Comparison of ENCODE assay signal across 14 mouse cellular contexts in genomic region chr9:74080241-74080640, GRCm38 (mm10). TPM values are rescaled to one million over a fixed set of nuclear protein-coding genes. Genes with fewer than 3 reads are reported as not detected.
A peak's percentile ranks its signal among the peaks of the same experiment; 100 is the strongest.
DNase-seq lines count a peak whose midpoint lies in the region; ATAC-seq and TF ChIP-seq lines count a peak whose summit lies in the region.
"Had no signal": no experiment of that assay in that cellular context is flagged by ENCODE, and none has a peak within 500 bp of the region (broad histone marks: within the 10 kb centered on the region; RNA-seq: fewer than 3 reads in every experiment).

No protein-coding gene starts in this region.

- H3K27me3 ChIP-seq in kidney, embryonic 16.5 days (ENCODE audit: insufficient read depth, low read length) = no peaks in the 10 kb centered on the region

- H3K4me2 ChIP-seq in kidney, embryonic 16.5 days (replicated peaks; ENCODE audit: low read depth, low read length) = no peak overlapping the region

- TF ChIP-seq CTCF in cortical plate, adult 2 months (IDR thresholded peaks at IDR 0.05; ENCODE audit: extremely low read depth, insufficient read depth, low read length) = peak; percentile 28; the same call in 1 of the 2 replicates

- H3K36me3 ChIP-seq in kidney, embryonic 16.5 days (ENCODE audit: insufficient read depth, low read length) = no peaks in the 10 kb centered on the region

- TF ChIP-seq POLR2A in cortical plate, adult 2 months (IDR thresholded peaks at IDR 0.05; ENCODE audit: extremely low read depth, insufficient read depth, low read length) = no peak

- peak; percentile 55; the same call in 1 of the 2 replicates for ATAC-seq in frontal cortex, adult (ENCODE audit: low TSS enrichment)
- ATAC-seq in kidney, embryonic 16.5 days (ENCODE audit: low FRiP score, low TSS enrichment) = no peak
- ATAC-seq: inflammation-experienced regulatory T-cells, adult 6 months had no signal

- DNase-seq in frontal cortex, postnatal 10 days (ENCODE audit: low spot score in 2 of 2) = no peak
- DNase-seq in kidney, postnatal 14 days = peak; percentile 17
- peak; percentile 4 for DNase-seq in 416B (ENCODE audit: low read depth)
- no peak for DNase-seq in urinary bladder, postnatal 36 days (ENCODE audit: low spot score in 2 of 2)
- no peak for DNase-seq in cerebellum, postnatal 4 days (ENCODE audit: low spot score in 2 of 2)
- DNase-seq: adrenal gland, adult 2 months; cerebellum, adult 11-12 months; gastrocnemius, postnatal 25 days; lung, postnatal 10 days had no signal

- H3K9me3 ChIP-seq in kidney, embryonic 16.5 days (ENCODE audit: low read length) = no peaks in the 10 kb centered on the region

- H3K4me1 ChIP-seq in kidney, embryonic 16.5 days (ENCODE audit: insufficient read depth, low read length) = no peaks in the 10 kb centered on the region
- H3K4me1 ChIP-seq in cortical plate, adult 2 months (ENCODE audit: control insufficient read depth, insufficient read depth, low read length) = no peaks in the 10 kb centered on the region

- H3K27ac ChIP-seq in kidney, embryonic 16.5 days (ENCODE audit: low read length) = no peak overlapping the region
- no peak overlapping the region for H3K27ac ChIP-seq in cortical plate, adult 2 months (ENCODE audit: insufficient read depth, low read length)

- H3K9ac ChIP-seq in kidney, embryonic 16.5 days (replicated peaks; ENCODE audit: low read length) = no peak overlapping the region

- 33% methylated on average over 5 of the region's 5 CpGs for WGBS in kidney, embryonic 16.5 days

- H3K4me3 ChIP-seq in kidney, embryonic 16.5 days (ENCODE audit: low read length) = no peak overlapping the region
- H3K4me3 ChIP-seq in cortical plate, adult 2 months (ENCODE audit: insufficient read depth, low read length) = no peak overlapping the region
- H3K4me3 ChIP-seq: erythroblast, embryonic 14.5 days had no signal

RNA-seq across cellular contexts. Expression of gene Wdr72, which starts 29.9 kb away (rescaled TPM):
- 2.2 TPM in 2 replicates for polyA plus RNA-seq in kidney, embryonic 16.5 days (2015; fragmentation: Nextera tagmentation; extraction: Ambion mirVana)
- polyA plus RNA-seq in cortical plate, adult 2 months (2012; rRNA removed) = 0.02 TPM in 1 of 2 replicates, not detected in the other
- polyA plus RNA-seq: adrenal gland, adult 2 months; erythroblast, embryonic 14.5 days; inflammation-experienced regulatory T-cells, adult 6 months had no signal

Comparison
In these comparisons a context has a peak if more than half of its experiments do, and no peak if none do; other contexts are left out.
1. DNase-seq: peak in kidney, postnatal 14 days (single experiment) and 416B (single experiment); none in frontal cortex, postnatal 10 days (0 of 2), urinary bladder, postnatal 36 days (0 of 2) and cerebellum, postnatal 4 days (0 of 2).